Mouse (Mus musculus) megakaryocyte progenitor cell, adult 5-6 weeks (primary cell): ENCODE data around the gene Fut2. TPM values are rescaled to one million over a fixed set of nuclear protein-coding genes. Genes with fewer than 3 reads are reported as not detected.
A peak's percentile ranks its signal among the peaks of the same experiment; 100 is the strongest.

Source experiments
- ATAC-seq: replicated peaks from 2 replicates; pipeline ENCODE4 v1.8.0; 2016; ENCODE audit warnings: mild to moderate bottlenecking, moderate TSS enrichment, inconsistent platforms; ENCODE audit not compliant: poor library complexity
- total RNA-seq, 2 experiments: library from RNA; stranded (forward) in 1 of 2; stranded (reverse) in 1 of 2; fragments of 157-497, 149-512 nt in 1 of 2; fragments of 200-1000 nt in 1 of 2; gene quantifications; 2 replicates each; pipeline versions ENCODE4 v1.2.3 to v1.2.4; 2015 to 2017

Gene Fut2
- total RNA-seq, 2 experiments from 2014 or later, result not detected

DNA sequence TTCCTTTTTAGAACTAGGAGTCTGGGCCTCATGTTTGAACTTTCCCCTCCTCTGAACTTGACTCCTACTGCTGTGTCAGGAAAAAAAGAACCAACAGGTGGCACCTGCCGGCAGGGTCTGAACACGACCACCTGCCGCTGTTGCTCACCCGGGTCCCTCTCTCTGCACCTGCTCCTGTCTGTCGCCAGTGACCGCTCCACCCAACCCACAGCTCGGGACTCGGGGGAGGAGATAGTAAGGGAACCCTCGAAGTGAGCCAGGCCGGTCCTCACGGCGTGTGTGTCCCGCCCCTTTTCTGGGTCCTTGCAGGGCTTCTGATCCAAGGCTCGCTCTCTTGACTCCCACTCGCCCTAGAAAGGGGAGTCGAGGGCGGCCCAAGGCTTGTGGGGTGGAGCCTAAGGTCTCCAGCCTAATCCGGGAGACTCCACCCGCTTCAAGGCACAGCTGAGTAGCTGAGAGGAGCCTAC lies 26.6 kb downstream of the Fut2 start, which contains the start of gene Mamstr:
Gene Mamstr, plus strand, starts transcription at position 417 of the 467 bp plus-strand sequence.
- ATAC-seq, result no peak

DNA sequence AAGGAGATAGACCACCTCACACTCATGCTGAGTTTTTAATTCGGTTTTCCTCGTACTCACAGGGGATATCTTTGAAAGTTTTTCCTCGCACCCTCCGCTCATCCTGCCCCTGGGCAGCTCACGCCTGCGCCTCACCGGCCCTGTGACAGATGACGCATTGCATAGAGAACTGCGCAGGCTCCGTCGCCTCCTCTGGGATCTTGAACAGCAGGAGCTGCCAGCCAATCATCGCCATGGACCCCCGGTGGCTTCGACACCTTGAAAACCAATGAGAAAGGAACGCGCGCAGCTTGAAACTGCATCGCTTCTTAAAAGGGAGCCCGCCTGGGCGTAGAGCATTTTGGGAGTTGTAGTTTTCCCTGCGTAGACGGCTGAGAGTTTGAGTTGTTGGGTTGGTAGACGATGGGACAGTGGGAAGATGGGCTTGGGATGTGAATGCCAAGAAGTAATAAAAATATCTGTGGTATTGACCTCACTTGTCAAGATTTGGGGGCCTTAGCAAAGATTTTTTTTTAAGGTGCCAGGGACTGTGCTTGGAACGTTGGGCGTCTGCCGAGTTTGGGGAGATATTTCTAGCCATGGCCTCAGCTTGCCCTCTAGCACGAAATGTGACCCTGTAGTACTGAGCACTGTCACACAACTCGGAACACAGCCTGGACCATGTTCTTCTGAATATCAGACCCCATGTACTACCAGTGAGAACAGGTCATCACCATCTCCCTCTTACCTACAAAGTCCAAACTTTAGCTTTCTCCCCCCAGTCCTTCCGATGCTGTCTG lies 27.4 kb downstream of the Fut2 start:
- ATAC-seq, result no peak

DNA sequence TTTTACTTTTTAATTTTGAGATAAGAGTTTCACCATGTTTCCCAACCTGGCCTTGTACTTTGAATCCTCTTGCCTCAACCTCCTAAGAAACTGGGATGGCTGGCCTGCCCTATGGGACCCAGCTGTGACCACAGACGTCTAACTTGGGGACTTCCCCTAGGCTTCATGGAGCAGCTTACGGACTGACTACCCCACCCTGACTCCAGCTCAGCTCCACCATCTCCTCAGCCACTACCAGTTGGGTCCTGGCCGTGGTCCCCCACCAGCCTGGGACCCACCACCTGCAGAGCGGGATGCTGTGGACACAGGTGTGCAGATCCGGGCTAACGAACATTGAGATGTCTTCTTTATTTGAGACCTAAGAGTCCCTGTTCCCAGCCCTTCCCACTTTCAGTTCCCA lies 28.5 kb downstream of the Fut2 start:
- no peak for ATAC-seq

DNA sequence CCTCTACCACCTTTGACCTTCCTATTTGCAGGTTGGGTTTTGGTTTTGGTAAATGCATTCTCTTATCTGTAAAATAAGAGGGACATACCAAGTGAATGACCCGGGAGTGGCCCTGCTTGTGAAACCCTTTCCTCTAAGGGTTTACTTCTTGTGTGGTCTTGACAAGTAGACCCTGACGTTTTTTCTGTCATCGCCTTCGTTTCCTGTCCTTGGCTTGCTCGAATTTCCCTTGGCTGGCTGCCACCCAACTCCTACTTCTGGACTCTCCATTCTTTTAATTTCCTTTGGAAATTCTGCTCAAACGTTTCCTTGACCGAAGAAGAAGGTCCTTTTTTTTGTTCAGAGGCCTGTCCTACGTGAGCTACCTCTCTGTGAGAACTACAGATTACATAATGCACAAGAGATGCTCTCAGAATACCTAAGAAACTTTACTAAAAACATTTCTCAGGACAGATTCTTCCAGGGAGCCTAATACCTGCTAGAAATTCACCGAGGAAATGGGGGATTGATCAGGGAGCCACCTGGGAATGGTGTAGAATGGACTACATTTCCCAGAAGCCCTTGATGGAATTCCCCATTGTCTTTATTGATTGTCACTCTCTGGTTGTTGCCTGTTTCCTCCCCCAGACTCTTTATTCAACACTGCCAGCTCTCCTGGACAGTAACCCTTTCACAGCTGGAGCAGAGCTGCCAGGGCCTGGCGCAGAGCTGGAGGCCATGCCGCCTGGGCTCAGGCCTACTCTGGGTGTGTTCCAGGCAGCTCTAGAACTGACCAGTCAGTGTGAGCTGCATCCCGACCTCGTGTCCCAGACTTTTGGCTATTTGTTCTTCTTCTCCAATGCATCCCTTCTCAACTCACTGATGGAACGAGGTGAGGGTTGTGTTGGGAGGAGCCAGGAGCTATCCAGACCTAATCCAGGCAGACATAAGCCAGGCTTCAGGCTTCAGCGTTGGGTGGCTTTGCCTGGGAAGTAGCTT lies 30.2 kb downstream of the Fut2 start:
- no peak; the same call in 1 of the 2 replicates for ATAC-seq

DNA sequence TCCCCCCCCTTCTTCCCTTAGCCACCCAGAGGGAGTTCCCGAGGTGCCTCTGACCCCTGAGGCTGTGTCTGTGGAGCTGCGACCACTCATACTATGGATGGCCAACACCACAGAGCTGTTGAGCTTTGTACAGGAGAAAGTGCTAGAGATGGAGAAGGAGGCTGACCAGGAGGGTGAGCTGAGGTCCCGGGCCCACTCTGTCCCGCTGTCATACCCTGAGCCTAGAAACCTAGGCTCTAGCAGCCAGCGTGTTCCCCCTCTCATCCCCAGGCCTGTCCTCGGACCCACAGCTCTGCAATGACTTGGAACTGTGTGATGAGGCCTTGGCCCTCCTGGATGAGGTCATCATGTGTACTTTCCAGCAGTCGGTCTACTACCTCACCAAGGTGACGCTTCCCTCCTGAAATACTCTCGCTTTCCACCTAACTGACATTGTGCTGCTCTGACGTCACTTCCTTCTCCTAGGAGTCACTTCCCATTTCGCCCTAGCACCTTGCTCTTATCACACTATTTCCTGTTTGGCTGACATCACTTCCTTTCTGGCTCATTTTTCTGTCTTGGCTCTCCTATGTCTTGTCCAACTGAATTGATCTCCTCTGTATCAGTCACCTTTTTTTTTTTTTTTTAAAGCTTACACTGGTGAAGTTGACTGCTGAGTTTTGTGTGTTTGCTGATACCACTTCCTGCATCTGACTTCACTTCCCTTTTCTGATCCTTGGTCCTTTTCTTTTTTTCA lies 31.1 kb downstream of the Fut2 start:
- peak; percentile 93 for ATAC-seq

DNA sequence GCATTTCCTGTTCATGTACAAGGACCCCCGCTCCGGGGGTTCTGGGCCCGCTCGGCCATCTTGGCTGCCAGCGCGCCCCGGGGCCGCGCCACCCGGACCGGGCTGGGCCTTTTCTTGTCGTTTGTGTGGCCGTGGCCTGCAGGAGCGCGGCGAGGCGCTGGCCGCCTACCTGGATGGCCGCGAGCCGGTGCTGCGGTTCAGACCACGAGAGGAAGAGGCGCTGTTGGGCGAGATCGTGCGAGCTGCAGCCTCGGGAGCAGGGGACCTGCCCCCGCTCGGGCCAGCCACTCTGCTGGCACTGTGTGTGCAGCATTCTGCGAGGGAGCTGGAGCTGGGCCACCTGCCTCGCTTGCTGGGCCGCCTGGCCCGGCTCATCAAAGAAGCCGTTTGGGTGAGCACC lies 33.7 kb downstream of the Fut2 start:
- no peak for ATAC-seq

DNA sequence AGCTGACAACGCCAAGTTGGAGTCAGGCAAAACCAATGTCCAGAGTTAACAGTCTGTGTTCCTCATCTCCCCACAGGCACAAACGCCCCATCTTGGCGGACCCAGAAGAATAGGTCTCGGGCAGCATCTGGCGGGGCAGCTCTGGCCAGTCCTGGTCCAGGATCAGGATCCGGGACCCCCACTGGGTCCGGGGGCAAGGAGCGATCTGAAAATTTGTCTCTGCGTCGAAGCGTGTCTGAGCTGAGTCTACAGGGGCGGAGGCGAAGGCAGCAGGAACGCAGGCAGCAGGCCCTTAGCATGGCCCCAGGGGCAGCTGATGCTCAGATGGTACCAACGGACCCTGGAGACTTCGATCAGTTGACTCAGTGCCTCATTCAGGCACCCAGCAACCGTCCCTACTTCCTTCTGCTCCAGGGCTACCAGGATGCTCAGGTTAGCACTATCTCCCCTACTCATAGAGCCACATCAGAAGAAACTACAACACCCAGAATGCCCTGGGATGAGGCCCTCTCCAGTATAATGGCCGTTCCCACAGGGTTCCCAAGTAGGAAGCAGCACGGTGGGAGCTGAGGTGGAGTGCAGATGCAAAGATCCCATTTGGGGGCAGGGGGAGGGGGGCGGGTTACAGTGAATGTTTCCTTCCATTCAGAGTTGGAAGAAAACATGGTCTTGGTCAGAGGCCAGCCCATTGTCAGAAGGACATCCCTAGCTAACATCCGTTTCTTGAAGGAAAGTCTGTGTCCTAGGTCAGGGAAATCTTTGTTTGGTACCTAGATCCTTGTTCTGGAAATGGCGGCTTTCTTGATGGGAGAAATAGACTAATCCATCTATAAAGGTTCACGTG lies 35.9 kb downstream of the Fut2 start:
- no peak for ATAC-seq

DNA sequence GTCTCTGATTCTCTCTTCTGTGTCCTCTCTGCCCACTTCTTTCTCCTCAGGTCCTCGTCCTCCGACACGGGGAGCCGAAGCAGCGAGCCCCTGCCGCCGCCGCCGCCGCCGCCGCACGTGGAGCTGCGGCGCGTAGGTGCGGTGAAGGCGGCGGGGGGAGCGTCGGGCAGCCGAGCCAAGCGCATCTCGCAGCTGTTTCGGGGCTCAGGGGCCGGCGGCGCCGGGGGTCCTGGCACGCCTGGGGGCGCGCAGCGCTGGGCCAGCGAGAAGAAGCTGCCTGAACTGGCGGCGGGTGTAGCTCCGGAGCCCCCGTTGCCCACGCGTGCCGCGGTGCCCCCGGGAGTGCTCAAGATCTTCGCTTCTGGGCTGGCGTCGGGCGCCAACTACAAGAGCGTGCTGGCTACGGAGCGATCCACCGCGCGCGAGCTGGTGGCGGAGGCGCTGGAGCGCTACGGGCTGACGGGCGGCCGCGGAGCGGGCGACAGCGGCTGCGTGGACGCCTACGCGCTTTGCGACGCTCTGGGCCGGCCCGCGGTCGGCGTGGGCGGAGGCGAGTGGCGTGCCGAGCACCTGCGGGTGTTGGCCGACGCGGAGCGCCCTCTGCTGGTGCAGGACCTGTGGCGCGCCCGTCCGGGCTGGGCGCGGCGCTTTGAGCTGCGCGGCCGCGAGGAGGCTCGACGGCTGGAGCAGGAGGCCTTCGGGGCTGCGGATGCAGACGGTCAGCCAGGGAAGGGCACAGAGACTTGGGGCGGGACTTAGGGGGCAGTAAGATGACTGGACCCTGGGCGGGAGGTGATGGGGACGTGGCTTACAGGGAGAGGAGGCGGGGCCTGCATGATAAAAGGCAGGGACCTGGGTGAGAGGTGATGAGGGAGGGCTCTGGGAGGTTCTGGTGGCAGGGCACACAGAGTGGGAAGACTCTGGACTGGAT lies 37.6 kb downstream of the Fut2 start:
- peak; percentile 91 for ATAC-seq

DNA sequence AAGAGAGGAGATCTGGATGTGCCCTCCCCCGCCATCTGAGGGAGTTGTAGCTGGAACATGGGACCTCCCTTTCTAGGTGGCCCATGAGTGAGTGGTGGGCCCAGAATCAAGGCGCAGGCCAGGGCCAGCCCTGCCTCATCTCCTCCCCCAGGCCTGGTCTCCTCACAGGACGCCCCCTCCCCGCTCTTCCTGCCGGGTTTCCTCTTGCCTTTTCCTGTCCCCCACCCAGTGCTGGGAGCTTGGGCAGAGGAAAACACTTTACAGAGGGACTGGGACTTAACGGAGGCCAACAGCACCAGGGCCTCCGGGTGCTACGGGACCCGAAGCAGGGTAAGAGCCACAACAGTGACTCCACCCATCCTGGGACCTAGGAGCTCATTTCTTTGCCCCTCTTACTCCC lies 38.9 kb downstream of the Fut2 start, which contains the start of gene Rasip1:
Gene Rasip1, plus strand, starts transcription at position 228 of the 400 bp plus-strand sequence.
- no peak for ATAC-seq

DNA sequence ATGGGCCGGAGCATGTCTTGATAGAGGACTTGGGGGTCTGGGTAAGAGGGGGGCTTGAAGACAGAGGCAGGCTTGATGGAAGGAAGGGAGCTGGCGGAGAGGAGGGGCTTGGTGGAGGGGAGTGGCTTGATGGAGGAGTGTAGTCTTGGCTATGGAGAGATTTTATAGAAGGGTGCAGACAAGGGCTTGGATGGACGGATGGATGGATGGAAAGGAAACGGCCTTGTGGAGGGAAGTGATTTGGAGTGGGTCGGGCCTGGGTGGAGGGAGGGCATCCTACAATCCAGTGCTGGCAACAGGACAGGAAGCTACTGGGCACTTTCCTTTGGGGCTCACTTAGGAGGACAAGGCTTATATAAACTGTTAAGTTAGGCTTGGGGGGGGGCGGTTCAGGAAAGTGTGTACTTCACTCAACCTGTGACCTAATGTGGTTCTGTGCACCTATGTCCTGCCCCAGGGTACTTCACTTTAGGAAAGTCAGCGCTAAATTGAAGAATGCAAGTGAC lies 39.6 kb downstream of the Fut2 start:
- ATAC-seq, result no peak

DNA sequence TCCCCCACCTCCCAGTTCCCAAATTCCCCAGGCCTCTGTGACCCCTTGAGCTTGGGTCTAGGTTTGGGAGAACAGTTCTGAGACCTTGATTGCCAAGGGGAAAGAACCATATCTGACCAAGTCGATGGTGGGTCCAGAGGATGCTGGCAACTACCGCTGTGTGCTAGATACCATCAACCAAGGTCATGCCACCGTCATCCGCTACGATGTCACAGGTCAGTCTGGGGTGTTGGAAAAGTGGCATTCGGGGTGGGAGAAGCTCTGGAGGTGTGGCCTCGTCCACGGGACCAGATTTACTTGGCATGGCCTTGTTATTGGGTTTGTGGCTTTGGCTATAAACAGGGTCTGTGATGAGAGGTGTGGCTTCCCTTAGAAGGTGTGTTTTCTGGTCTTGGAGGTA lies 40.7 kb downstream of the Fut2 start:
- no peak for ATAC-seq

DNA sequence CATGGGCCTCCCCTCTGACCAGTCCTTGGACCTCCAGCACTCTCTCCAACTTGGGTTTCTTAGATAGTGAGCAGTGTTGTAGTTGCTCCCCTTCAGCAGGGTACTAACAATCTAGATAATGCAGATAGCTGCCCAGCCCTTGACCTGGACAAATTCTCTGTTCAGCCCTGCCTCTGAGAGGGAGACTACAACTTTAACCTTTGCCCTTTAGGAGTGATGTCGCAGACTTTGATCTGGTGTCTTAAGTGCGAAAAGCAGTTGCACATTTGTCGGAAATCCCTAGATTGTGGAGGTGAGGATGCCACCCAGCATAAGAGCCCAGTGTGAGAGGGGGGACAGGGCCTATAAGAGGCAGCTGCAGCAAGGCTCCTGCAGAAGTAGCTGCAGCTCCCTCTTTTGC lies 41.5 kb downstream of the Fut2 start:
- ATAC-seq, result no peak

DNA sequence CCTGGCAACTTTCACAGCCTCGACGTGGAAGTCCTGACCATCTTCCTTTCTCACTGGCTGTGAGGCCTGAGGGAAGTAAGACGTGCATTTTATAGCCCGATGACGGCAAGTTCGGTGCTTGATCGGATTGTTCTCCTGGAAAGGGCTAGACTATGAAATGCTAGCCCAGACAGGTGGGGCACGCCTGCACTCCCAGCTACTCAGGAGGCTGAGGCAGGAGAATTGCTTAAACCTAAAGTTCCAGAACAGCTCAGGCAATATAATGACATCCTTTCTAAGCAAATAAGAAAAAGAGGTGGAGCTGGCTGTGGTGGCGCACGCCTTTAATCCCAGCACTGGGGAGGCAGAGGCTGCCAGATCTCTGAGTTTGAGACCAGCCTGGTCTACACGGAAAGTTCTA lies 42.7 kb downstream of the Fut2 start:
- no peak for ATAC-seq

DNA sequence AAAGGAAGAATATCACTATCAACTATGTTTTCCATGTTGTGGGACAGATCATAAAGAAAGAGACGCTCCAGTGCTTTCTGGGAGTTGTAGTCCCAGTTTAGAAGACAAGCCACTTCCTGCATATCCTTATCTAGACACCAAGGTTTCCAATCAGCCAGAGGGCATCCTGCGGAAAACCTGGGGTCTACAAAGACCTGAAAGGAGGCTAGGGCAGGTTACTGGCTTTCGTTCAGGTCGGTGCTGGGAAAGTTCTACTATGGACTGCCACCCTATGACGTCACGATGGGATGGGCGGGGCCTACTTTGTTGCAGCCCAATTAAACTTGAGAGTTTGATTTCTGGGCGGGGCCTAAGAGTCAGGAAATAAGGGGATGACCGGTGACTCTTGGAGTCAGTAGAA lies 44.8 kb downstream of the Fut2 start, which contains the start of gene Izumo1:
Gene Izumo1, plus strand, starts transcription at position 369 of the 400 bp plus-strand sequence.
- peak; percentile 54; the same call in 1 of the 2 replicates for ATAC-seq

DNA sequence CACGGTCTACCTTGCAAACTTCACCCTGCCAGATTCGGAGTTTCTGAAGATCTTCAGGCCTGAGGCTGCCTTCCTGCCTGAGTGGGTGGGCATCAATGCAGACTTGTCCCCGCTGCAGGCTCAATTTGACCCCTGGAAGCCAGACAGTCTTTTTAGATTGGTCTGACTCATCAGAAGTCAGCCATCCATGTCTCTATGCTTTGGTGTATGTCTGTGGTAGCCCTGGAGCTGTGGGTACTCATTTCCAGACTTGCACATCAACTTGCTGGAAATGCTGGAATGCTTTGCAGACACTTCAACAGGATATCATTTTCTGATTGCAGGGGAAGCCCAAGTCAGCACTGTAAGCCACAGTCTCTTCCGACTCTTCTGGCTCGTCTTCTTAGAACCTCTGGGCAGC lies 46.6 kb downstream of the Fut2 start:
- no peak for ATAC-seq

DNA sequence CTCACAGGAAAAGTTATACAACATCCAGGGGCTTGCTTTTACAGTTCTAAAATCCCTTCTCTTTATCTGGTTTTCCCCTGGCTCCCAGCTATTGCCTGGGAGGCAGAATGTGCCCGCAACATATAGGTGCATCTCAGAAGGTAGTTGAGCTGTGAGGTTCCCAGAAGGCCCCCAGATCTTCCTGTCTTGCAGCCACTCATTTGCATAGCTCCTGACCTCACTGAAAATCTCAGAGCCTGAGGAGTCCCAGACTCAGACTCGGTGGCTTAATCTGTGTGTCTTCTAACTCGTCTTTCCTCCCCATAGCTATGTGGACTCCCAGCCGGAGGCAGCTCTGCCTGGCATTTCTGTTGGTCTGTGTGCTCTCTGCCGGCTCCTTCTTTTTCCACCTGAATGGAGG lies 47.9 kb downstream of the Fut2 start:
- ATAC-seq, result no peak

DNA sequence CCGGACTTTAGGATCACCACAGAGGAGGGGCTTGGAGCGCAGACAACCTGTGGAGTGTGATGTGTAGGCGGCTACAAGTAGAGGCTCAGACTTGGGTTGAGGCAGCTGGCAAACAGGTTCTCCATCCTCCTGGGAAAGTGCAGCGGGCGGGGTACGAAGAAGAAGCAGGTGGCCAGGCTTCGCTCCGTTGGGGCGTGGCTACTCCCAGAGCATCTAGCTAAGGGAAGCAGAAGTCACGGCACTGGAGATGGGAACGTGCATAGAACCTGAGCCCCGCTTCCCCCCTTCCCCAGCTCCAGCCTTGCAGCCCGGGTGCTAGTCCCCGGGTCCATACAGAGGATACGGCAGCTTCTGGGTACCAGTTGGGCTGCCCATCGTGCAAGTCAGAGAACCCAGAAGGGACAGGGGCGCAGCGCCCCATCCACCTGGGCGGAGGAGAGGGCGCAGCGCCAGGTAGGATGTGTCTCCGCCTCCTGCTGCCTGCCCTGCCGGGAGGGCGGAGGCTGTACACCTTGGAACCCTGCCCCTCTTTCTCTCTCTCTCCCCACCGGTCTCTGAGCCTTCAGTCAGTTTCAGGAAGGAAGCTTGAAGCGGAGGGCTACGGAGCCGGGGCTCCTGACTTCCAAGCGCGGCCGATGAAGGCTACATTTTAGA lies 49.0 kb downstream of the Fut2 start, which contains the start of gene Fut1:
Gene Fut1, plus strand, starts transcription at position 248 of the 654 bp plus-strand sequence.
- no peak for ATAC-seq

DNA sequence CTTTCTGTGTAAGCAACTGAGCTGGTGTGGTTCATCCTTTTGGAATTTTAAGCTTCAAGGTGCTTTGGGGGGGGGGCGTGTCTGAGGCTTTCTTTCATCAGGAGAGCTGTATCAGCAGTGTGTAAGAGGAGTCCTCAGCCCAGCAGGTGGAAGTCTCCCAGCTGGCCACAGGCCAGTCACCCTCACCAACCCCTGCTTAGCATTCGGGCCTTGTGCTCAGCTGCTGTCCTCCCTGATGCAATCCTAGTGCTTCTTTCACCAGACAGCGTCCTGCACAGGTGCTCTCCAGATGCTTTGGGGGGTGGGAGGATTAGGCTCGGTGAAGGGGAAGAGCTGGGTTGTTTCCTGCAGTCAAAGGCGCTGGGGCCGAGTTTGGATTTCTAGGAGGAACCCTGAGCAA lies 49.9 kb downstream of the Fut2 start:
- no peak for ATAC-seq
